Mouse (Mus musculus): ENCODE results near the gene Ndufa3. TPM values are rescaled to one million over a fixed set of nuclear protein-coding genes. Genes with fewer than 3 reads are reported as not detected.
A peak's percentile ranks its signal among the peaks of the same experiment; 100 is the strongest.

The Ndufa3 gene
- total RNA-seq, 1 experiment: 236 TPM

DNA sequence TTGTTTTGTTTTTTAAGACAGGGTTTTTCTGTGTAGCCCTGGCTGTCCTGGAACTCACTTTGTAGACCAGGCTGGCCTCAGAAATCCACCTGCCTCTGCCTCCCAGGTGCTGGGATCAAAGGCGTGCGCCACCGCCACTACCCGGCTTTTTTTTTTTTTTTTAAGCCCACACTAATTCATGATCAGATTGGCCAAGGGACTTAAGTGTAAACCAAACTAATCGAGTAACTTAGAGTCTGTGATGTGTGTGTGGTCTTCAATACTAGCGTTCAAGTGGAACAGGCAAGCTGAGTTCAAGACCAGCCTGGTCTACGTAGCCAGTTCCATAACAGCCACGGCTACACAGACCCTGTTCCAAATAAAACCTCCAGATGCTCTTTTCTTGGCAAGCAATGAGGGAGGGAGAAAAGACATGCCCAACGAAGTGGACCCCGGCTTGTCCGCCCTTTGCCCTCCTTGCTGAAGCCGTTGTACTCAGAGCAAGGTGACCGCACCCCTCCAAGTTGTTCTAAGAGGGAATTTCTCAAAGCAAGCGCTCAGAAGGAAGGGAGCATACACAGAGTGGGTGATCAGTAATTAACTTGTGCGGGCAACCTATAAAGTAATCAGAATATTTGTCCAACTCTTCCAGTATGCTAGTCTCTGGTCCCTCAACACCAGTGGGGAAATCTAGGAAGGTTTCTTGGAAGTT is 47.5 kb downstream of the Ndufa3 start:
- Histone ChIP-seq H3K9me3 (ENCODE audit: control insufficient read depth, insufficient read depth, low read depth, low read length) (no peaks in the 10 kb centered on the region), H3K4me3 (ENCODE audit: insufficient read depth in 1 of 2, low read depth in 1 of 2, low read length in 2 of 2, poor library complexity in 1 of 2, severe bottlenecking in 1 of 2) (peak overlapping the region; percentile 78 to 81), H3K4me1 (ENCODE audit: control insufficient read depth in 2 of 2, insufficient read depth in 2 of 2, low read length in 2 of 2, poor library complexity in 1 of 2) (peaks cover 0 to 4% of the 10 kb centered on the region in 2 experiments; a peak in 2 of 4 replicates), H3K27ac (ENCODE audit: insufficient read depth, low read depth, low read length, poor library complexity, severe bottlenecking) (no peak overlapping the region), H3K9ac (ENCODE audit: insufficient read depth, low read depth, low read length, poor library complexity, severe bottlenecking) (peak overlapping the region; percentile 80), H3K36me3 (ENCODE audit: control insufficient read depth, insufficient read depth, low read length, poor library complexity, severe bottlenecking) (peaks cover 24% of the 10 kb centered on the region)
- DNase-seq (ENCODE audit: low read depth, low spot score): no peak
- in situ Hi-C loops (cut with MboI; ENCODE audit: low sequenced_read_pairs in 2 of 2, unreplicated experiment in 2 of 2): no loop called here
- TF ChIP-seq MAFK (IDR thresholded peaks at IDR 0.05; ENCODE audit: insufficient read depth, low read depth, low read length) (no peak), CHD2 (IDR thresholded peaks at IDR 0.05; ENCODE audit: low read depth, low read length) (no peak), HCFC1 (IDR thresholded peaks at IDR 0.05; ENCODE audit: borderline replicate concordance, insufficient read depth, low read length) (no peak), ZNF384 (IDR thresholded peaks at IDR 0.05; ENCODE audit: low read depth, low read length) (peak; percentile 64), ZC3H11A (IDR thresholded peaks at IDR 0.05; ENCODE audit: borderline replicate concordance, low read depth, low read length) (no peak)

DNA sequence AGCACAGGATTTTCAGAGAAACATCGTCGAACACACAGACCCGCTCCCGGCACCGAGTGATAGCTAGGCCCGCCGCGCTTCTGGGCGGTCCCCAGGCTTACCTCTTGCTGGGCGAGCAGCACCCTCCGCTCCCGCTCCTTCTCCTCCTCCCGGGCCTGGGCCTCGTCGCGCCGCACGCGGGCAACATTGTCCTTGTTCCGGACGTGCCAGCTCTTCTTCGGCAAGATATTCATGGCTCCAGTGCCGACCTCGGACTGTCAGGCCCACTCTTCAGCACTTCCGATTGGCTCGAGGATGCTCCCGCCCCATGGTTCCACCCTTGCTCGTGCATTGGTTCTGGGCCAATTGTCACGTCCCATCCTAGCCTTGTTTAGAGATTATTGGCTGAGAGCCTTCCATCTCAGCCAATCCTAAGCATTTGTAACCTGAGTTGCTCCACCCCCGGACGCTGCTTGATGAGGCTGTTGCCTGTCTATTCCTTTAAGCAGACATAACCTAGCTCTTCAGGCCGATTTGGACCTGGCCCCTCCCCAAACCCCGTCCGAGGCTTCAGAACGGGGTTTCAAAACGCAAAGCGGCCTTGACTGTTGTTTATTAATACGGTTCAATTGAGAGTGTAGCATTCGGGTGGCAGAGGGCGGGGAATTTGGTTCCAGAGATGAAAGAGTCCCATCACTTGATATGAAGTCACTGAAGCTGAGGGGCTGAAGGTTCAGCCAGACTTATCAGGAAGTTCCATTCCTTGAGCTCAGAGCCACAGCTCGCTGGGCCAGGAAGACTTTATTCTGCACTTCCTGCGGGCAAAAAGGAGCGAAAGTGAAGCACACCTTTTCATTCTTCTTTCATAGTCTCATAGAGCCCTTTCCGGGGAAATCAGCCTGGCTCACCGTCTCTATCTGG is 48.3 kb downstream of the Ndufa3 start, which contains the start of gene Leng1:
TSS of gene Leng1 (minus strand) at position 626 of the 900 bp plus-strand sequence.
- in situ Hi-C loops (cut with MboI; ENCODE audit: low sequenced_read_pairs in 2 of 2, unreplicated experiment in 2 of 2): no loop called here
- peak within 1 kb of the TSS; percentile 80 for H3K9ac ChIP-seq (ENCODE audit: insufficient read depth, low read depth, low read length, poor library complexity, severe bottlenecking)

DNA sequence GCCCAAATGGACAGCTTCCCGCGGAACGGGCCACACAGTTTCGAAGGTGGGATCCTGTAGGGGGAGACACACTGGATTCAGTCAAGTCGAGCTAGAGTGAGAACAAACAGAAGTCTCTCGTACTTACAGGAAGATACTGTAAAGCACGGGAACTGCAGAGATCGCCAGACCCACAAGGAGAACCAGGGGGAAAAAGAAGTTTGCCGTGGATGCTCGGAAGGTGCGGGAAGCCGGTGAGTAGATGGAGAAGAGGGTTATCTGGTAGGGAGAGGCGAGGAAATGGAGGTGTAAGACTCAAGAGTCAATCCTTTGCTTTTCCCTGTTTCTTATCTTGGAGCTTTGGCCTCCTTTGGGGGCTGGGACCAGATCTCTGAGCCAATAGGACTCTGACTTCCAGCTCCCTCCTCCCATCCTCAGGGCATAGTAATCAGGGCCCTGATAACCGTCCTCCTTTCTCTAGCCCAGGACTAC is 49.8 kb downstream of the Ndufa3 start:
- Histone ChIP-seq H3K36me3 (ENCODE audit: control insufficient read depth, insufficient read depth, low read length, poor library complexity, severe bottlenecking) (peaks cover 6% of the 10 kb centered on the region; the same call in 1 of the 2 replicates), H3K4me1 (ENCODE audit: control insufficient read depth in 2 of 2, insufficient read depth in 2 of 2, low read length in 2 of 2, poor library complexity in 1 of 2) (peaks cover 0 to 4% of the 10 kb centered on the region in 2 experiments; a peak in 2 of 4 replicates), H3K9me3 (ENCODE audit: control insufficient read depth, insufficient read depth, low read depth, low read length) (no peaks in the 10 kb centered on the region), H3K9ac (ENCODE audit: insufficient read depth, low read depth, low read length, poor library complexity, severe bottlenecking) (peak overlapping the region; percentile 51; the same call in 1 of the 2 replicates), H3K4me3 (ENCODE audit: insufficient read depth in 1 of 2, low read depth in 1 of 2, low read length in 2 of 2, poor library complexity in 1 of 2, severe bottlenecking in 1 of 2) (peak overlapping the region; percentile 52 to 56), H3K27ac (ENCODE audit: insufficient read depth, low read depth, low read length, poor library complexity, severe bottlenecking) (0 out of 2 replicates have a peak overlapping the region, but pooled peaks have one; percentile 22)
- in situ Hi-C loops (cut with MboI; ENCODE audit: low sequenced_read_pairs in 2 of 2, unreplicated experiment in 2 of 2): no loop called here
- peak; percentile 45 for DNase-seq (ENCODE audit: low read depth, low spot score)
- TF ChIP-seq HCFC1 (IDR thresholded peaks at IDR 0.05; ENCODE audit: borderline replicate concordance, insufficient read depth, low read length): no peak

More for the DNA sequence above, 48.3 kb downstream of the Ndufa3 start, which contains the start of gene Leng1:
- Histone ChIP-seq H3K9me3 (ENCODE audit: control insufficient read depth, insufficient read depth, low read depth, low read length) (no peaks in the 10 kb centered on the region), H3K4me3 (ENCODE audit: insufficient read depth in 1 of 2, low read depth in 1 of 2, low read length in 2 of 2, poor library complexity in 1 of 2, severe bottlenecking in 1 of 2) (peak within 1 kb of the TSS; percentile 78 to 81), H3K36me3 (ENCODE audit: control insufficient read depth, insufficient read depth, low read length, poor library complexity, severe bottlenecking) (peaks cover 18% of the 10 kb centered on the region), H3K27ac (ENCODE audit: insufficient read depth, low read depth, low read length, poor library complexity, severe bottlenecking) (no peak within 1 kb of the TSS), H3K4me1 (ENCODE audit: control insufficient read depth in 2 of 2, insufficient read depth in 2 of 2, low read length in 2 of 2, poor library complexity in 1 of 2) (peaks cover 0 to 4% of the 10 kb centered on the region in 2 experiments; a peak in 2 of 4 replicates)
- peak; percentile 89 for TF ChIP-seq CHD2 (IDR thresholded peaks at IDR 0.05; ENCODE audit: low read depth, low read length)
- TF ChIP-seq MAFK (IDR thresholded peaks at IDR 0.05; ENCODE audit: insufficient read depth, low read depth, low read length): no peak
- peak; percentile 98 for DNase-seq (ENCODE audit: low read depth, low spot score)

Other genes with a start within 250 kb of the Ndufa3 start
- gene Cacng8, start 226.7 kb upstream of the Ndufa3 start, total RNA-seq (2012; rRNA removed): 7.8 and 9.8 TPM in 2 replicates
- gene Cacng6, start 193.2 kb upstream of the Ndufa3 start, total RNA-seq (2012; rRNA removed): 5.8 and 6.1 TPM in 2 replicates
- 0.85 and 1.6 TPM in 2 replicates for gene Tarm1, start 114.7 kb upstream of the Ndufa3 start, total RNA-seq (2012; rRNA removed)
- 0.13 and 0.26 TPM in 2 replicates for gene Oscar, start 1.2 kb upstream of the Ndufa3 start, total RNA-seq (2012; rRNA removed)
- gene Tfpt, start 12.6 kb downstream of the Ndufa3 start, total RNA-seq (2012; rRNA removed): 25.4 and 29.1 TPM in 2 replicates
- gene Prpf31, start 12.6 kb downstream of the Ndufa3 start, total RNA-seq (2012; rRNA removed): 109 and 137 TPM in 2 replicates
- gene Cnot3, start 27.9 kb downstream of the Ndufa3 start, total RNA-seq (2012; rRNA removed): 47.3 and 54.4 TPM in 2 replicates
- gene Leng1, start 48.5 kb downstream of the Ndufa3 start, total RNA-seq (2012; rRNA removed): 4.5 and 5.7 TPM in 2 replicates
- gene Tmc4, start 60.2 kb downstream of the Ndufa3 start, total RNA-seq (2012; rRNA removed): 2.9 and 5.3 TPM in 2 replicates
- gene Tsen34, start 75.5 kb downstream of the Ndufa3 start, total RNA-seq (2012; rRNA removed): 79.0 and 90.2 TPM in 2 replicates
- gene Mboat7, start 76.2 kb downstream of the Ndufa3 start, total RNA-seq (2012; rRNA removed): 34.4 and 55.9 TPM in 2 replicates
- 2,173 and 2,308 TPM in 2 replicates for gene Rps9, start 86.6 kb downstream of the Ndufa3 start, total RNA-seq (2012; rRNA removed)
- gene Pirb, start 103.0 kb downstream of the Ndufa3 start, total RNA-seq (2012; rRNA removed): 0.09 TPM in 1 of 2 replicates, not detected in the other
- gene Gm15448, start 208.3 kb downstream of the Ndufa3 start, total RNA-seq (2012; rRNA removed): not detected in 2 replicates
- gene Pira2, start 227.7 kb downstream of the Ndufa3 start, total RNA-seq (2012; rRNA removed): not detected in 2 replicates